Mouse (Mus musculus) A20 (cell line): Measurements from ENCODE around the gene Pnmt.
A peak's percentile ranks its signal among the peaks of the same experiment; 100 is the strongest.

ENCODE experiments used
- DNase-seq: peaks from one replicate; pipeline ENCODE4 v3.0.0-alpha.2; 2011; ENCODE audit warnings: low read depth, low spot score

Pnmt gene

GRCm38 (mm10) chr11:98384216-98384615, 2.0 kb upstream of the Pnmt start:
- DNase-seq, result no peak

- no peak for DNase-seq
These were observed 1.3 kb upstream of the Pnmt start for GRCm38 (mm10) chr11:98384721-98385637.

GRCm38 (mm10) chr11:98386596-98386995, 346 bp downstream of the Pnmt start:
- no peak for DNase-seq

- DNase-seq, result no peak
These were observed 867 bp downstream of the Pnmt start for GRCm38 (mm10) chr11:98387056-98387577.

GRCm38 (mm10) chr11:98388282-98388681, 2.0 kb downstream of the Pnmt start:
- no peak for DNase-seq

GRCm38 (mm10) chr11:98389221-98389780, 3.1 kb downstream of the Pnmt start:
- peak; percentile 60 for DNase-seq

- no peak for DNase-seq
These were observed 3.9 kb downstream of the Pnmt start for GRCm38 (mm10) chr11:98390141-98390540.

GRCm38 (mm10) chr11:98392034-98392433, 5.8 kb downstream of the Pnmt start:
- DNase-seq, result no peak

- DNase-seq, result no peak
These were observed 6.4 kb downstream of the Pnmt start for GRCm38 (mm10) chr11:98392645-98393044.

GRCm38 (mm10) chr11:98393317-98393716, 7.1 kb downstream of the Pnmt start:
- no peak for DNase-seq

- DNase-seq, result no peak
These were observed 8.1 kb downstream of the Pnmt start for GRCm38 (mm10) chr11:98394301-98394700.

GRCm38 (mm10) chr11:98395041-98395440, 8.8 kb downstream of the Pnmt start:
- DNase-seq, result no peak

GRCm38 (mm10) chr11:98397946-98398345, 11.7 kb downstream of the Pnmt start:
- no peak for DNase-seq

GRCm38 (mm10) chr11:98400161-98400726, 14.0 kb downstream of the Pnmt start, which contains the start of gene Pgap3:
Pgap3 (minus strand) TSS chr11:98400490.
- peak; percentile 98 for DNase-seq

GRCm38 (mm10) chr11:98400816-98401215, 14.6 kb downstream of the Pnmt start:
- no peak for DNase-seq

- DNase-seq, result no peak
These were observed 20.4 kb downstream of the Pnmt start for GRCm38 (mm10) chr11:98406621-98407020.

- no peak for DNase-seq
These were observed 22.6 kb downstream of the Pnmt start for GRCm38 (mm10) chr11:98408872-98409271.

GRCm38 (mm10) chr11:98409341-98409822, 23.1 kb downstream of the Pnmt start:
- no peak for DNase-seq

GRCm38 (mm10) chr11:98412273-98412796, 26.1 kb downstream of the Pnmt start, which contains the start of gene Erbb2:
Erbb2 (plus strand) TSS chr11:98412470.
- no peak for DNase-seq

- DNase-seq, result no peak
These were observed 26.6 kb downstream of the Pnmt start for GRCm38 (mm10) chr11:98412797-98413301.

- no peak for DNase-seq
These were observed 27.5 kb downstream of the Pnmt start for GRCm38 (mm10) chr11:98413731-98414130.

- DNase-seq, result no peak
These were observed 27.9 kb downstream of the Pnmt start for GRCm38 (mm10) chr11:98414162-98414561.
